Mouse (Mus musculus): Measurements from ENCODE around the gene Elp4.

DNA sequence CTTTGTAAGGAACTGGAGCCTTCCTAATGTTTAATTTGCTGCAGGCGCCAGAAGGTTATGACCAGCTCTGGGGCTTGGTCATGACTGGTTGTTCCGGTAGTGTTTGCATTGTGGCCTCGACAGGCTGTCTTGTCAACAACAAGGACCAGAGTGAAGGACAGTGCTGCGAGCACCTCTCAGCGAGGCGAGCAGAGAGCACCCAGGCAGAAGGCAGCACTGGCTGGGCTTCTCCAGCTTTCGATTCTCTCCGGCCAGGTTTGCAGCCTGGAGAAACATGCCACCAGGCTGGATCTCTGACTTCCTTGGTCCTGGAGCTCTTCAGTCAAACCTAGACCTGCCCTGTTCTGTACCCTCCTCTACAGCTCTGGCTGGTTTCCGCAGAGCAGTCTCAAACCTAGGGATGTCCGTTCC lies 241.3 kb downstream of the Elp4 start:
- TF ChIP-seq POLR2A (IDR thresholded peaks at IDR 0.05; ENCODE audit: control insufficient read depth in 1 of 2, insufficient read depth in 1 of 2, low read depth in 1 of 2, low read length in 2 of 2, poor library complexity in 1 of 2) (no peak), ZC3H11A (IDR thresholded peaks at IDR 0.05; ENCODE audit: low read depth, low read length) (no peak), ZNF384 (IDR thresholded peaks at IDR 0.05; ENCODE audit: low read depth, low read length) (no peak), GATA1 (IDR thresholded peaks at IDR 0.05; ENCODE audit: low read depth, low read length) (no peak), SIN3A (IDR thresholded peaks at IDR 0.05; ENCODE audit: low read length) (no peak), KAT2A (conservative IDR thresholded peaks at IDR 0.05; ENCODE audit: low read depth, low read length) (no peak), ELF1 (IDR thresholded peaks at IDR 0.05; ENCODE audit: low read depth, low read length) (no peak), EP300 (IDR thresholded peaks at IDR 0.05; ENCODE audit: low read depth in 1 of 2, low read length in 2 of 2) (no peak), CTCF (IDR thresholded peaks at IDR 0.05 in 2 of 3, conservative IDR thresholded peaks at IDR 0.05 in 1 of 3; ENCODE audit: control insufficient read depth in 1 of 3, insufficient read depth in 1 of 3, low read depth in 2 of 3, low read length in 3 of 3, poor library complexity in 1 of 3, severe bottlenecking in 1 of 3) (no peak), MAFK (IDR thresholded peaks at IDR 0.05; ENCODE audit: borderline replicate concordance, low read depth, low read length) (no peak), USF1 (IDR thresholded peaks at IDR 0.05; ENCODE audit: low read depth, low read length) (no peak), UBTF (IDR thresholded peaks at IDR 0.05; ENCODE audit: borderline replicate concordance, insufficient read depth, low read depth, low read length) (no peak)

Measured in MEL (cell line).